Mouse (Mus musculus) kidney, postnatal 14 days (tissue): ENCODE measurements around the gene Gm11168.
"Not testable (repeated sequence)": the region's sequence is repeated elsewhere in the genome, so short reads cannot be mapped to it uniquely, and the experiment has no call there.

Experiments used
- DNase-seq: peaks from one replicate; pipeline ENCODE4 v3.0.0; 2022; ENCODE audit warnings: mixed read lengths

Gene Gm11168

GRCm38 (mm10) chr9:3002794-3003396 is at the start of gene Gm11168:
Gene Gm11168, plus strand, starts transcription at chr9:3003346.
- peak; percentile 80 for DNase-seq

DNA sequence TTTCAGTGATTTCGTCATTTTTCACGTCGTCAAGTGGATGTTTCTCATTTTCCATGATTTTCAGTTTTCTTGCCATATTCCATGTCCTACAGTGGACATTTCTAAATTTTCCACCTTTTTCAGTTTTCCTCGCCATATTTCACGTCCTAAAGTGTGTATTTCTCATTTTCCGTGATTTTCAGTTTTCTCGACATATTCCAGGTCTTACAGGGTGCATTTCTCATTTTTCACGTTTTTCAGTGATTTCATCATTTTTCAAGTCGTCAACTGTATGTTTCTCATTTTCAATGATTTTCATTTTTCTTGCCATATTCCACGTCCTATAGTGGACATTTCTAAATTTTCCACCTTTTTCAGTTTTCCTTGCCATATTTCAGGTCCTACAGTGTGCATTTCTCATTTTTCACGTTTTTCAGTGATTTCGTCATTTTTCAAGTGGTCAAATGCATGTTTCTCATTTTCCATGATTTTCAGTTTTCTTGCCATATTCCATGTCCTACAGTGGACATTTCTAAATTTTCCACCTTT is 2.6 kb upstream of the Gm11168 start, which contains the start of gene Gm10722:
Gm10722 (plus strand) TSS at position 478 of the 528 bp plus-strand sequence.
- DNase-seq, result peak; percentile 34

DNA sequence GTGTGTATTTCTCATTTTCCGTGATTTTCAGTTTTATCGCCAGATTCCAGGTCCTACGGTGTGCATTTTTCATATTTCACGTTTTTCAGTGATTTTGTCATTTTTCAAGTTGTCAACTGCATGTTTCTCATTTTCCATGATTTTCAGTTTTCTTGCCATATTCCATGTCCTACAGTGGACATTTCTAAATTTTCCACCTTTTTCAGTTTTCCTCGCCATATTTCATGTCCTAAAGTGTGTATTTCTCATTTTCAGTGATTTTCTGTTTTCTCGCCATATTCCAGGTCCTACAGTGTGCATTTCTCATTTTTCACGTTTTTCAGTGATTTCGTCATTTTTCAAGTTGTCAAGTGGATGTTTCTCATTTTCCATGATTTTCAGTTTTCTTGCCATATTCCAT is 2.1 kb upstream of the Gm11168 start:
- peak; percentile 36 for DNase-seq

DNA sequence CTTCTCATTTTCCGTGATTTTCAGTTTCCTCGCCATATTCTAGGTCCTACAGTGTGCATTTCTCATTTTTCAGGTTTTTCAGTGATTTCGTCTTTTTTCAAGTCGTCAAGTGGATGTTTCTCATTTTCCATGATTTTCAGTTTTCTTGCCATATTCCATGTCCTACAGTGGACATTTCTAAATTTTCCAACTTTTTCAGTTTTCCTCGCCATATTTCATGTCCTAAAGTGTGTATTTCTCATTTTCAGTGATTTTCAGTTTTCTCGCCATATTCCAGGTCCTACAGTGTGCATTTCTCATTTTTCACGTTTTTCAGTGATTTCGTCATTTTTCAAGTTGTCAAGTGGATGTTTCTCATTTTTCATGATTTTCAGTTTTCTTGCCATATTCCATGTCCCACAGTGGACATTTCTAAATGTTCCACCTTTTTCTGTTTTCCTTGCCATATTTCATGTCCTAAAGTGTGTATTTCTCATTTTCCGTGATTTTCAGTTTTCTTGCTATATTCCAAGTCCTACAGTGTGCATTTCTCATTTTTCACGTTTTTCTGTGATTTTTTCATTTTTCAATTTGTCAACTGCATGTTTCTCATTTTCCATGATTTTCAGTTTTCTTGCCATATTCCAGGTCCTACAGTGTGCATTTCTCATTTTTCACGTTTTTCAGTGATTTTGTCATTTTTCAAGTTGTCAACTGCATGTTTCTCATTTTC is 1.0 kb upstream of the Gm11168 start:
- DNase-seq, result peak; percentile 100

- DNase-seq, result not testable (repeated sequence)
Observed at GRCm38 (mm10) chr9:3006179-3006578, 3.0 kb downstream of the Gm11168 start.

DNA sequence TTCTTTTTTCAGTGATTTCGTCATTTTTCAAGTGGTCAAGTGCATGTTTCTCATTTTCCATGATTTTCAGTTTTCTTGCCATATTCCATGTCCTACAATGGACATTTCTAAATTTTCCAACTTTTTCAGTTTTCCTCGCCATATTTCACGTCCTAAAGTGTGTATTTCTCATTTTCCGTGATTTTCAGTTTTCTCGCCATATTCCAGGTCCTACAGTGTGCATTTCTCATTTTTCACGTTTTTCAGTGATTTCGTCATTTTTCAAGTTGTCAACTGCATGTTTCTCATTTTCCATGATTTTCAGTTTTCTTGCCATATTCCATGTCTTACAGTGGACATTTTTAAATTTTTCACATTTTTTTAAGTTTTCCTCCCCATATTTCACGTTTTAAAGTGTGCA is 3.5 kb downstream of the Gm11168 start:
- not testable (repeated sequence) for DNase-seq

DNA sequence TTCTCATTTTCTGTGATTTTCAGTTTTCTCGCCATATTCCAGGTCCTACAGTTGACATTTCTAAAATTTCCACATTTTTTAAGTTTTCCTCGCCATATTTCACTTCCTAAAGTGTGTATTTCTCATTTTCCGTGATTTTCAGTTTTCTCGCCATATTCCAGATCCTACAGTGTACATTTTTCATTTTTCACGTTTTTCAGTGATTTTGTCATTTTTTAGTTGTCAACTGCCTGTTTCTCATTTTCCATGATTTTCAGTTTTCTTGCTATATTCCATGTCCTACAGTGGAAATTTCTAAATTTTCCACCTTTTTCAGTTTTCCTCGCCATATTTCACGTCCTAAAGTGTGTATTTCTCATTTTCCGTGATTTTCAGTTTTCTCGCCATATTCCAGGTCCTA is 4.1 kb downstream of the Gm11168 start:
- peak; percentile 38 for DNase-seq

DNA sequence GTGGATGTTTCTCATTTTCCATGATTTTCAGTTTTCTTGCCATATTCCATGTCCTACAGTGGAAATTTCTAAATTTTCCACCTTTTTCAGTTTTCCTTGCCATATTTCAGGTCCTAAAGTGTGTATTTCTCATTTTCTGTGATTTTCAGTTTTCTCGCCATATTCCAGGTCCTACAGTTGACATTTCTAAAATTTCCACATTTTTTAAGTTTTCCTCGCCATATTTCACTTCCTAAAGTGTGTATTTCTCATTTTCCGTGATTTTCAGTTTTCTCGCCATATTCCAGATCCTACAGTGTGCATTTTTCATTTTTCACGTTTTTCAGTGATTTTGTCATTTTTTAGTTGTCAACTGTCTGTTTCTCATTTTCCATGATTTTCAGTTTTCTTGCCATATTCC is 6.2 kb downstream of the Gm11168 start:
- not testable (repeated sequence) for DNase-seq

GRCm38 (mm10) chr9:3012054-3012621 is 9.0 kb downstream of the Gm11168 start:
- not testable (repeated sequence) for DNase-seq

DNA sequence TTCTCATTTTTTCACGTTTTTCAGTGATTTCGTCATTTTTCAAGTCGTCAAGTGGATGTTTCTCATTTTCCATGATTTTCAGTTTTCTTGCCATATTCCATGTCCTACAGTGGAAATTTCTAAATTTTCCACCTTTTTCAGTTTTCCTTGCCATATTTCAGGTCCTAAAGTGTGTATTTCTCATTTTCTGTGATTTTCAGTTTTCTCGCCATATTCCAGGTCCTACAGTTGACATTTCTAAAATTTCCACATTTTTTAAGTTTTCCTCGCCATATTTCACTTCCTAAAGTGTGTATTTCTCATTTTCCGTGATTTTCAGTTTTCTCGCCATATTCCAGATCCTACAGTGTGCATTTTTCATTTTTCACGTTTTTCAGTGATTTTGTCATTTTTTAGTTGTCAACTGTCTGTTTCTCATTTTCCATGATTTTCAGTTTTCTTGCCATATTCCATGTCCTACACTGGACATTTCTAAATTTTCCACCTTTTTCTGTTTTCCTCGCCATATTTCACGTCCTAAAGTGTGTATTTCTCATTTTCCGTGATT is 9.7 kb downstream of the Gm11168 start, which contains the start of gene Gm10721:
Gm10721 (plus strand) TSS at position 408 of the 547 bp plus-strand sequence.
- not testable (repeated sequence) for DNase-seq

DNA sequence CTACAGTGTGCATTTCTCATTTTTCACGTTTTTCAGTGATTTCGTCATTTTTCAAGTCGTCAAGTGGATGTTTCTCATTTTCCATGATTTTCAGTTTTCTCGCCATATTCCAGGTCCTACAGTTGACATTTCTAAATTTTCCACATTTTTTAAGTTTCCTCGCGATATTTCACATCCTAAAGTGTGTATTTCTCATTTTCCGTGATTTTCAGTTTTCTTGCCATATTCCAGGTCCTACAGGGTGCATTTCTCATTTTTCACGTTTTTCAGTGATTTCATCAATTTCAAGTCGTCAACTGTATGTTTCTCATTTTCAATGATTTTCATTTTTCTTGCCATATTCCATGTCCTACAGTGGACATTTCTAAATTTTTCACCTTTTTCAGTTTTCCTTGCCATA is 12.2 kb downstream of the Gm11168 start, which contains the start of gene Gm10720:
Gm10720 (plus strand) TSS at position 301 of the 400 bp plus-strand sequence.
- DNase-seq, result not testable (repeated sequence)

GRCm38 (mm10) chr9:3015896-3016295 is 12.8 kb downstream of the Gm11168 start:
- peak; percentile 58 for DNase-seq

GRCm38 (mm10) chr9:3017108-3017507 is 14.0 kb downstream of the Gm11168 start, which contains the start of gene Gm10719:
Gene Gm10719, plus strand, starts transcription at chr9:3017408.
- DNase-seq, result not testable (repeated sequence)

DNA sequence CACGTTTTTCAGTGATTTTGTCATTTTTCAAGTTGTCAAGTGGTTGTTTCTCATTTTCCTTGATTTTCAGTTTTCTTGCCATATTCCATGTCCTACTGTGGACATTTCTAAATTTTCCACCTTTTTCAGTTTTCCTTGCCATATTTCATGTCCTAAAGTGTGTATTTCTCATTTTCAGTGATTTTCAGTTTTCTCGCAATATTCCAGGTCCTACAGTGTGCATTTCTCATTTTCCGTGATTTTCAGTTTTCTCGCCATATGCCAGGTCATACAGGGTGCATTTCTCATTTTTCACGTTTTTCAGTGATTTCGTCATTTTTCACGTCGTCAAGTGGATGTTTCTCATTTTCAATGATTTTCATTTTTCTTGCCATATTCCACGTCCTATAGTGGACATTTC is 15.8 kb downstream of the Gm11168 start:
- DNase-seq, result peak; percentile 100

DNA sequence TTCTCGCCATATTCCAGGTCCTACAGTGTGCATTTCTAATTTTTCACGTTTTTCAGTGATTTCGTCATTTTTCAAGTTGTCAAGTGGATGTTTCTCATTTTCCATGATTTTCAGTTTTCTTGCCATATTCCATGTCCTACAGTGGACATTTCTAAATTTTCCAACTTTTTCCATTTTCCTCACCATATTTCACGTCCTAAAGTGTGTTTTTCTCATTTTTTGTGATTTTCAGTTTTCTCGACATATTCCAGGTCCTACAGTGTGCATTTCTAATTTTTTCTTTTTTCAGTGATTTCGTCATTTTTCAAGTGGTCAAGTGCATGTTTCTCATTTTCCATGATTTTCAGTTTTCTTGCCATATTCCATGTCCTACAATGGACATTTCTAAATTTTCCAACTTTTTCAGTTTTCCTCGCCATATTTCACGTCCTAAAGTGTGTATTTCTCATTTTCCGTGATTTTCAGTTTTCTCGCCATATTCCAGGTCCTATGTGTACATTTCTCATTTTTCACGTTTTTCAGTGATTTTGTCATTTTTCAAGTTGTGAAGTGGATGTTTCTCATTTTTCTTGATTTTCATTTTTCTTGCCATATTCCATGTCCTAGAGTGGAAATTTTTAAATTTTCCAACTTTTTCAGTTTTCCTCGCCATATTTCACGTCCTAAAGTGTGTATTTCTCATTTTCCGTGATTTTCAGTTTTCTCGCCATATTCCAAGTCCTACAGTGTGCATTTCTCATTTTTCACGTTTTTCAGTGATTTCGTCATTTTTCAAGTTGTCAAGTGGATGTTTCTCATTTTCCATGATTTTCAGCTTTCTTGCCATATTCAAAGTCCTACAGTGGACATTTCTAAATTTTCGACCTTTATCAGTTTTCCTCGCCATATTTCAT is 16.9 kb downstream of the Gm11168 start:
- peak; percentile 96 for DNase-seq

GRCm38 (mm10) chr9:3022316-3023008 is 19.3 kb downstream of the Gm11168 start:
- peak; percentile 44 for DNase-seq

- peak; percentile 75 for DNase-seq
Observed at GRCm38 (mm10) chr9:3023312-3023984, 20.3 kb downstream of the Gm11168 start, which contains the start of gene Gm10718. Gene Gm10718, plus strand, starts transcription at chr9:3023547.

- not testable (repeated sequence) for DNase-seq
Observed at GRCm38 (mm10) chr9:3023985-3024648, 21.0 kb downstream of the Gm11168 start.

DNA sequence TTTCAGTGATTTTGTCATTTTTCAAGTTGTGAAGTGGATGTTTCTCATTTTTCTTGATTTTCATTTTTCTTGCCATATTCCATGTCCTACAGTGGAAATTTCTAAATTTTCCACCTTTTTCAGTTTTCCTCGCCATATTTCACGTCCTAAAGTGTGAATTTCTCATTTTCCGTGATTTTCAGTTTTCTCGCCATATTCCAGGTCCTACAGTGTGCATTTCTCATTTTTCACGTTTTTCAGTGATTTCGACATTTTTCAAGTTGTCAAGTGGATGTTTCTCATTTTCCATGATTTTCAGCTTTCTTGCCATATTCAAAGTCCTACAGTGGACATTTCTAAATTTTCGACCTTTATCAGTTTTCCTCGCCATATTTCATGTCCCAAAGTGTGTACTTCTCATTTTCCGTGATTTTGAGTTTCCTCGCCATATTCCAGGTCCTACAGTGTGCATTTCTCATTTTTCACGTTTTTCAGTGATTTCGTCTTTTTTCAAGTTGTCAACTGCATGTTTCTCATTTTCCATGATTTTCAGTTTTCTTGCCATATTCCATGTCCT is 21.8 kb downstream of the Gm11168 start, which contains the start of gene Gm10717:
Gm10717 (plus strand) TSS at position 506 of the 556 bp plus-strand sequence.
- DNase-seq, result peak; percentile 29

- peak; percentile 93 for DNase-seq
Observed at GRCm38 (mm10) chr9:3025653-3026052, 22.5 kb downstream of the Gm11168 start.
